Mouse (Mus musculus) spleen, postnatal 14 days (tissue): ENCODE measurements around the gene Ksr2.

Source experiments
- DNase-seq, 2 experiments: peaks; one replicate each; pipeline ENCODE4 v3.0.0; 2021 to 2022; ENCODE audit warnings: low spot score in 2 of 2

The Ksr2 gene

GRCm38 (mm10) chr5:117689840-117690239 lies 276.0 kb downstream of the Ksr2 start:
- no peak for DNase-seq

GRCm38 (mm10) chr5:117691271-117691670 lies 277.5 kb downstream of the Ksr2 start:
- DNase-seq: no peak

- DNase-seq: no peak
Observed at GRCm38 (mm10) chr5:117693557-117693956, 279.8 kb downstream of the Ksr2 start.

GRCm38 (mm10) chr5:117694632-117695031 lies 280.8 kb downstream of the Ksr2 start:
- no peak for DNase-seq

GRCm38 (mm10) chr5:117696366-117696765 lies 282.6 kb downstream of the Ksr2 start:
- DNase-seq: no peak

- no peak for DNase-seq
Observed at GRCm38 (mm10) chr5:117697589-117697988, 283.8 kb downstream of the Ksr2 start.

- no peak for DNase-seq
Observed at GRCm38 (mm10) chr5:117704371-117704770, 290.6 kb downstream of the Ksr2 start.

- DNase-seq: no peak
Observed at GRCm38 (mm10) chr5:117706633-117707032, 292.8 kb downstream of the Ksr2 start.

GRCm38 (mm10) chr5:117709306-117709705 lies 295.5 kb downstream of the Ksr2 start:
- DNase-seq: no peak

- no peak for DNase-seq
Observed at GRCm38 (mm10) chr5:117711636-117712035, 297.8 kb downstream of the Ksr2 start.

- no peak for DNase-seq
Observed at GRCm38 (mm10) chr5:117712207-117712606, 298.4 kb downstream of the Ksr2 start.

GRCm38 (mm10) chr5:117717120-117717519 lies 303.3 kb downstream of the Ksr2 start:
- no peak for DNase-seq

GRCm38 (mm10) chr5:117723316-117723715 lies 309.5 kb downstream of the Ksr2 start:
- no peak for DNase-seq

- DNase-seq: no peak
Observed at GRCm38 (mm10) chr5:117726548-117726947, 312.7 kb downstream of the Ksr2 start.

- no peak for DNase-seq
Observed at GRCm38 (mm10) chr5:117727138-117727537, 313.3 kb downstream of the Ksr2 start.

GRCm38 (mm10) chr5:117731311-117731710 lies 317.5 kb downstream of the Ksr2 start:
- no peak for DNase-seq

- no peak for DNase-seq
Observed at GRCm38 (mm10) chr5:117744654-117745178, 330.9 kb downstream of the Ksr2 start.

- DNase-seq: no peak
Observed at GRCm38 (mm10) chr5:117749353-117749752, 335.6 kb downstream of the Ksr2 start.

GRCm38 (mm10) chr5:117757696-117758482 lies 344.1 kb downstream of the Ksr2 start:
- DNase-seq: no peak

- DNase-seq: no peak
Observed at GRCm38 (mm10) chr5:117761181-117761832, 347.5 kb downstream of the Ksr2 start.

GRCm38 (mm10) chr5:117764496-117764895 lies 350.7 kb downstream of the Ksr2 start:
- no peak for DNase-seq

GRCm38 (mm10) chr5:117779175-117779574 lies 365.4 kb downstream of the Ksr2 start:
- no peak for DNase-seq

GRCm38 (mm10) chr5:117780681-117781080 lies 366.9 kb downstream of the Ksr2 start, which contains the start of gene Nos1:
Nos1 (plus strand) TSS chr5:117781032.
- no peak for DNase-seq
